Mouse (Mus musculus) intestine, postnatal 0 days (tissue): ENCODE measurements at regions not wholly inside any gene's neighbourhood (a gene's known extent, or its start where the extent isn't known, plus 50 kb on each side); places are given as distances from the start of the nearest gene placed in this dataset.

Source experiments
- ATAC-seq: fragments of 200-750 bp; cut with Nextera tagmentation; 2 replicates; pipeline ENCODE4 v1.8.0; 2017; ENCODE audit warnings: mild to moderate bottlenecking, moderate TSS enrichment, moderate library complexity
- H3K27ac ChIP-seq: fragments of 300-500 bp; sonication (generic); 2 replicates; pipeline ENCODE4 v1.5.1; 2014; ENCODE audit warnings: mild to moderate bottlenecking, low read depth, low read length, moderate library complexity
- H3K27me3 ChIP-seq: fragments of 300-500 bp; sonication (generic); replicated peaks from 2 replicates; pipeline ENCODE4 v1.6.1; 2014; ENCODE audit warnings: low read length, mixed read lengths; ENCODE audit not compliant: control insufficient read depth, insufficient read depth
- H3K36me3 ChIP-seq: fragments of 300-500 bp; sonication (generic); 2 replicates; pipeline ENCODE4 v1.6.1; 2014; ENCODE audit warnings: mild to moderate bottlenecking, moderate library complexity; ENCODE audit not compliant: control insufficient read depth, insufficient read depth
- H3K4me1 ChIP-seq: fragments of 300-500 bp; sonication (generic); replicated peaks from 2 replicates; pipeline ENCODE4 v1.6.1; 2014; ENCODE audit warnings: antibody characterized with exemption, low read length, mixed read lengths; ENCODE audit not compliant: control insufficient read depth, insufficient read depth
- H3K4me2 ChIP-seq: fragments of 300-500 bp; sonication (generic); replicated peaks from 2 replicates; pipeline ENCODE4 v1.6.1; 2014; ENCODE audit warnings: low read depth, mild to moderate bottlenecking, moderate library complexity
- H3K4me3 ChIP-seq: fragments of 300-500 bp; sonication (generic); 2 replicates; pipeline ENCODE4 v1.5.1; 2014; ENCODE audit warnings: low read depth, low read length
- H3K9ac ChIP-seq: fragments of 300-500 bp; sonication (generic); 2 replicates; pipeline ENCODE4 v1.6.1; 2014; ENCODE audit warnings: mild to moderate bottlenecking, low read depth, low read length
- H3K9me3 ChIP-seq: fragments of 300-500 bp; sonication (generic); 2 replicates; pipeline ENCODE4 v1.6.1; 2016; ENCODE audit warnings: mixed run types; ENCODE audit not compliant: control insufficient read depth
- CTCF ChIP-seq: sonication (generic); IDR thresholded peaks from 2 replicates; pipeline ENCODE4 v1.5.1; 2016; ENCODE audit warnings: low read depth, mild to moderate bottlenecking, control low read depth, antibody characterized with exemption, moderate library complexity
- WGBS: fragments of 180-500 bp; shearing (Covaris S2); extraction: QIAGEN DNeasy Blood & Tissue Kit; methylation state at CpG from one replicate; pipeline ENCODE4 v1.1.7; 2014; 5-methylcytosine and 5-hydroxymethylcytosine counted together

DNA sequence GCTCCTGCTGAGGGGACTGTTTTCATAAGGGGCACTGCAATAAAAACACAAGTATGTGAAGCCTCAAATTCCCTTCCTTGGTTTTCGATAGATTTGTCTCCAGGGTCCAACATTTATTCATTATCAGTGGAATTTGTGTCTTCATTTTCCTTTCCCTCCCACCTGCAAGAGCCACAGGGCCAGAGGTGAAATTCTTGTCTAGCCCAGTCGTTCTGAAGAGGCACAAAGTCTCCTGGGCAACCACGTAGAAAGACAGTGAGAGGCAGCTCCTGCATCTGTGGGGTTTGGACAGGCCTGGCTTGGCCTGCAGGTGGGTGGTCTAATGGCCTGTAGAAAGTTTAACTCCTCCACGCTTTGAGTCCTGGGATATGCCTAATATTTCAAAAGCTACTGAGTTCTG lies 211.3 kb upstream of the Daam1 start:
- 49% methylated on average over 4 of the region's 4 CpGs for WGBS
- H3K4me1 ChIP-seq, result no peaks in the 10 kb centered on the region
- no peak for ATAC-seq
- no peak overlapping the region for H3K4me2 ChIP-seq
- H3K4me3 ChIP-seq, result no peak overlapping the region
- no peaks in the 10 kb centered on the region for H3K27me3 ChIP-seq
- H3K36me3 ChIP-seq, result no peaks in the 10 kb centered on the region
- no peak overlapping the region for H3K9ac ChIP-seq
- no peak for TF ChIP-seq CTCF
- H3K9me3 ChIP-seq, result no peaks in the 10 kb centered on the region
- no peak overlapping the region for H3K27ac ChIP-seq

DNA sequence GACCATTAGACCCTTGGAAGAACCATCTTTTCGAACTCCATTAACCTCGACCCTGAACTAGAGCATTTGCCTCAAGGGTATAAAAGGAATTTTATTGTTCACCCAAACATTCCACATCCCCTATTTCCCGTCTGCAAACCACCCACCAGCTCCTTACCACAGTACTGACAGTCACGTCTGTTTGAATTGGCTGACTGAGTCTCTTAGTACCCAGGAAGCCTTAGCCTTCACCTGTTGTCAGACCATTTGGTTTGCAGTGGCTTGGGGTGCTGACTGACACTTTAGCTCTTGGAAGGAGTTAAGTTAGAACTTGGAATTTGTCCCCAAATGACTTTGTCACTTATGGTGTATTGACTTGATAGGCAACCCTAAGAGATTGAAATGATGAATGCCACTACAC lies 209.3 kb upstream of the Daam1 start:
- H3K27ac ChIP-seq, result no peak overlapping the region
- 52% methylated on average over 4 of the region's 4 CpGs for WGBS

DNA sequence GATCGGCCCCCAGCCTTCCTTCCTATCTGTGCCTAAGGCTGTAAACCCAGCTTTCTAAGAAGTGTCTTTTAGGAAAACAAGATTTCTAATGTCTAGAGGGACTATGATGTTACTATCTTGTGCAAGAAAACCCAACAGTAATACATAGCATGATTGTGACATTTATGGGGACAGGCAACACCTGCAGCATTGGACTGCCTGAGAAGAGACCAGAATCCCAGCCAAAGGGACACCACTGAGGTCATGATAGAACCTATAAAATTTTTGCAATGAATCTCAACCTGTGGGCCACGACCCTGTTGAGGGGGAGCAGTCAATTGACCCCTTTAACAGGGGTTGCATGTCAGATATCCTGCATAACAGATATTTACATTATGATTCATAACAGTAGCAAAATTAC lies 208.1 kb upstream of the Daam1 start:
- no peaks in the 10 kb centered on the region for H3K36me3 ChIP-seq
- no peaks in the 10 kb centered on the region for H3K9me3 ChIP-seq
- no peaks in the 10 kb centered on the region; the same call in 1 of the 2 replicates for H3K4me1 ChIP-seq
- H3K27me3 ChIP-seq, result no peaks in the 10 kb centered on the region
- H3K4me3 ChIP-seq, result no peak overlapping the region
- H3K27ac ChIP-seq, result no peak overlapping the region
- no peak overlapping the region for H3K9ac ChIP-seq
- TF ChIP-seq CTCF, result no peak
- WGBS, result 83% methylated on average over 2 of the region's 2 CpGs
- H3K4me2 ChIP-seq, result no peak overlapping the region
- ATAC-seq, result no peak

More for the DNA sequence above, 209.3 kb upstream of the Daam1 start:
- no peaks in the 10 kb centered on the region; the same call in 1 of the 2 replicates for H3K4me1 ChIP-seq
- H3K9me3 ChIP-seq, result no peaks in the 10 kb centered on the region
- H3K36me3 ChIP-seq, result no peaks in the 10 kb centered on the region
- no peak overlapping the region for H3K9ac ChIP-seq
- ATAC-seq, result no peak
- TF ChIP-seq CTCF, result no peak
- H3K27me3 ChIP-seq, result no peaks in the 10 kb centered on the region
- no peak overlapping the region for H3K4me2 ChIP-seq
- H3K4me3 ChIP-seq, result no peak overlapping the region

DNA sequence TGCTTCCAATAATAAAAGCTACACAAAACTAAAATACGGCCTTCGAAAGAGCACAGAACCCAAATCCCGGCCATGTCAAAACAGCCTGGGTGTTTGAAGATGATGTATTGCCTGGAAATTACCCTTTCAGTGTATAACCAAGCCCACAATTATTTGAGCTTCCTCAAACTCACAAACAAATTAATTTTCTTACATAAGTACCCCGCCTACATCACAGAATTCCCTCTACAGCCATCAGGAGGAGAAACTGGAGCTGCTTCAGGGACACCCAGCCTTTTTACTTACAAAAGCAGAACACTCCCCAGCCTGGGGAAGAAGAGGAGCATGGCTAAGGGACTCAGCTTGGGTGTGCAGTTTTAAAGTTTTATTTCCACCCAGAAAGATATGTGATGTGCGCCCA lies 207.6 kb upstream of the Daam1 start:
- H3K4me3 ChIP-seq, result no peak overlapping the region
- no peak overlapping the region for H3K4me2 ChIP-seq
- H3K9ac ChIP-seq, result no peak overlapping the region
- TF ChIP-seq CTCF, result no peak
- H3K9me3 ChIP-seq, result no peaks in the 10 kb centered on the region
- no peak overlapping the region for H3K27ac ChIP-seq
- no peaks in the 10 kb centered on the region for H3K27me3 ChIP-seq
- no peak for ATAC-seq
- 82% methylated on average over 5 of the region's 5 CpGs for WGBS
- H3K4me1 ChIP-seq, result no peaks in the 10 kb centered on the region; the same call in 1 of the 2 replicates
- no peaks in the 10 kb centered on the region for H3K36me3 ChIP-seq

DNA sequence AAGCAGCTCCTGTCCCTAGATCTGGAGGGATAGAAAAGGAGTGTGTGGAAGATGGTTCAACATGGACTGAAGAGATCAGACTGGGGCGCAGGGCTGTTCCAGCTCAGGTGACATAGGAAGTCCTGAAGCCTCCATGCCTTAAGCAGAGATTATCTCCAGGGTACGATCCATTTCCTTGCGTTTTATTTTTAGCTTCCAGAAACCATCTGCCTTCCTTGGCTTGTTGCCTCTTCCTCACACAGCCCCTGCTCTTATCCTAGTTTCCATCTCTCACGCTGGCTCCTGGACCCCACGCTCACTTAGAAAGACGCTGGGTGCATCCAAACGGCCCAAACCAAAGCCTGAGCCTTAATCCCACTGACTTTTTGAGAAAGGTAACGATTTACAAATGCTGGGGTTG lies 206.8 kb upstream of the Daam1 start:
- H3K9me3 ChIP-seq, result no peaks in the 10 kb centered on the region
- no peaks in the 10 kb centered on the region for H3K27me3 ChIP-seq
- no peak for ATAC-seq
- TF ChIP-seq CTCF, result no peak
- H3K27ac ChIP-seq, result no peak overlapping the region
- no peak overlapping the region for H3K4me2 ChIP-seq
- H3K4me3 ChIP-seq, result no peak overlapping the region
- no peak overlapping the region for H3K9ac ChIP-seq
- WGBS, result 62% methylated on average over 8 of the region's 8 CpGs
- H3K4me1 ChIP-seq, result no peaks in the 10 kb centered on the region; the same call in 1 of the 2 replicates
- no peaks in the 10 kb centered on the region for H3K36me3 ChIP-seq

DNA sequence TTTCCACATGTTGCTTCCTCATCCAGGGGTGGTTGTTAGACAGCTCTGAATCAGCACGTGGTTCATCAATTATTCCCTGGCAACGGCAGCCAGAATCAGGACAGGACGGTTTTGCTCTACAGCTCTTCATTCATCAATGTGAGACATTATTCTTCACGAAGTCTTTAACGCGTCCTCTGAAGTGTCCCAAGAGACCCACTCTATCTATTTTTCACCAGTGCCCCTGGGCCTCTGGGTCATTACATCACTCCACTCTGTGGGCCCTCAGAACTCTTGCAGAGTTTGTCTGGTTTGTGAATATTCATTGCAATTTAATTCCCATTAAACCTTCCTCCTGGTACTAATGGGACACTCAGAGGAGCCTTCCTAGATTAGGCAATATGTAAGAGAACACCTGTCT lies 206.2 kb upstream of the Daam1 start:
- no peak overlapping the region for H3K4me3 ChIP-seq
- 63% methylated on average over 6 of the region's 6 CpGs for WGBS
- ATAC-seq, result no peak
- no peaks in the 10 kb centered on the region for H3K36me3 ChIP-seq
- H3K9ac ChIP-seq, result no peak overlapping the region
- H3K27me3 ChIP-seq, result no peaks in the 10 kb centered on the region
- H3K9me3 ChIP-seq, result no peaks in the 10 kb centered on the region
- TF ChIP-seq CTCF, result no peak
- no peaks in the 10 kb centered on the region; the same call in 1 of the 2 replicates for H3K4me1 ChIP-seq
- no peak overlapping the region for H3K27ac ChIP-seq
- no peak overlapping the region for H3K4me2 ChIP-seq

DNA sequence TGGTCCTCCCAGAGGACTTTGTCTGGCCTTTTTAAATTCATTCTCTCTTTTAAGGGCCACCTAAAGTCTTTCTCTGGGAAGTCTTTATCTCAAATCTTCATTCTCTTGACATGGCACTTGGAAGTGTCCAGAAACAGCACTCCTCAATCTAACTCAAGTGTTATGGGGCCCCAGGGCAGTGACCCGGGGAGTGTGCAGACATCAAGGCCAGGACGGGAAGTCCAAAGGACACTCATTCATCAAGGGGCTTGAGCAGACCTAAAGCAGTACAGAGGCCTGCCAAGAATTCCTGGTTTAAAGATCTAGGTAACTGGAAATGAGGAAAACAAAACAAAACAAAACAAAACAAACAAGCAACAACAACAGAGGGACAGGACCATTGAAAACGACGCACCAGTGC lies 205.8 kb upstream of the Daam1 start:
- Histone ChIP-seq H3K4me1 (no peaks in the 10 kb centered on the region; the same call in 1 of the 2 replicates), H3K4me3 (no peak overlapping the region), H3K27ac (no peak overlapping the region), H3K36me3 (no peaks in the 10 kb centered on the region), H3K9me3 (no peaks in the 10 kb centered on the region), H3K4me2 (no peak overlapping the region), H3K27me3 (no peaks in the 10 kb centered on the region), H3K9ac (no peak overlapping the region)
- 54% methylated on average over 4 of the region's 4 CpGs for WGBS
- no peak for ATAC-seq
- TF ChIP-seq CTCF, result no peak
